Mouse (Mus musculus) embryo, embryonic 10 days (tissue): ENCODE measurements around the gene Atl3.
"Not testable (repeated sequence)": the region's sequence is repeated elsewhere in the genome, so short reads cannot be mapped to it uniquely, and the experiment has no call there.

ENCODE experiments used
- DNase-seq: peaks from one replicate; pipeline ENCODE4 v3.0.0-alpha.2; 2015; ENCODE audit warnings: low spot score

Atl3 gene

GRCm38 (mm10) chr19:7493352-7494186, at the start of gene Atl3:
Gene Atl3, plus strand, starts transcription at chr19:7494040.
- no peak for DNase-seq

GRCm38 (mm10) chr19:7445105-7445504, 48.7 kb upstream of the Atl3 start:
- DNase-seq = no peak

- no peak for DNase-seq
Measured at GRCm38 (mm10) chr19:7445596-7445995, 48.2 kb upstream of the Atl3 start.

- no peak for DNase-seq
Measured at GRCm38 (mm10) chr19:7456803-7457202, 37.0 kb upstream of the Atl3 start.

- DNase-seq = no peak
Measured at GRCm38 (mm10) chr19:7458901-7459300, 34.9 kb upstream of the Atl3 start.

GRCm38 (mm10) chr19:7459370-7459769, 34.5 kb upstream of the Atl3 start:
- no peak for DNase-seq

GRCm38 (mm10) chr19:7467915-7468314, 25.9 kb upstream of the Atl3 start:
- no peak for DNase-seq

- DNase-seq = no peak
Measured at GRCm38 (mm10) chr19:7470643-7471042, 23.2 kb upstream of the Atl3 start.

GRCm38 (mm10) chr19:7479751-7480248, 14.0 kb upstream of the Atl3 start:
- no peak for DNase-seq

GRCm38 (mm10) chr19:7481541-7482265, 12.1 kb upstream of the Atl3 start:
- peak; percentile 54 for DNase-seq

- DNase-seq = no peak
Measured at GRCm38 (mm10) chr19:7482266-7482598, 11.6 kb upstream of the Atl3 start.

GRCm38 (mm10) chr19:7482599-7483511, 11.0 kb upstream of the Atl3 start, which contains the start of gene Rtn3:
Gene Rtn3, minus strand, starts transcription at chr19:7483281.
- DNase-seq = peak; percentile 97

- DNase-seq = peak; percentile 71
Measured at GRCm38 (mm10) chr19:7483512-7483882, 10.3 kb upstream of the Atl3 start.

- peak; percentile 14 for DNase-seq
Measured at GRCm38 (mm10) chr19:7484076-7484475, 9.8 kb upstream of the Atl3 start.

- DNase-seq = no peak
Measured at GRCm38 (mm10) chr19:7487680-7488079, 6.2 kb upstream of the Atl3 start.

GRCm38 (mm10) chr19:7491960-7492359, 1.9 kb upstream of the Atl3 start:
- no peak for DNase-seq

GRCm38 (mm10) chr19:7492682-7493081, 1.2 kb upstream of the Atl3 start:
- DNase-seq = no peak

GRCm38 (mm10) chr19:7494187-7495015, 561 bp downstream of the Atl3 start:
- peak; percentile 95 for DNase-seq

GRCm38 (mm10) chr19:7495221-7496038, 1.6 kb downstream of the Atl3 start:
- peak; percentile 7 for DNase-seq

- not testable (repeated sequence) for DNase-seq
Measured at GRCm38 (mm10) chr19:7496070-7496469, 2.2 kb downstream of the Atl3 start.
